Mouse (Mus musculus) cerebellum, postnatal 10 days (tissue): Measurements from ENCODE around the gene Ubald2.
A peak's percentile ranks its signal among the peaks of the same experiment; 100 is the strongest.
"Not testable (repeated sequence)": the region's sequence is repeated elsewhere in the genome, so short reads cannot be mapped to it uniquely, and the experiment has no call there.

ENCODE experiments used
- DNase-seq, 2 experiments: peaks; one replicate each; pipeline ENCODE4 v3.0.0; 2021; ENCODE audit warnings: mixed read lengths in 2 of 2

Ubald2 gene

GRCm38 (mm10) chr11:116416196-116416943, 17.5 kb upstream of the Ubald2 start:
- DNase-seq, result no peak

GRCm38 (mm10) chr11:116417054-116417453, 16.8 kb upstream of the Ubald2 start:
- no peak for DNase-seq

- DNase-seq, result peak; percentile 54 to 60
These were observed 15.6 kb upstream of the Ubald2 start for GRCm38 (mm10) chr11:116418194-116418840.

GRCm38 (mm10) chr11:116418841-116419462, 14.9 kb upstream of the Ubald2 start:
- DNase-seq, result no peak

- DNase-seq, result no peak
These were observed 12.8 kb upstream of the Ubald2 start for GRCm38 (mm10) chr11:116421102-116421501.

- DNase-seq, result no peak
These were observed 11.3 kb upstream of the Ubald2 start for GRCm38 (mm10) chr11:116422562-116422961.

- DNase-seq, result no peak
These were observed 10.7 kb upstream of the Ubald2 start for GRCm38 (mm10) chr11:116423214-116423613.

GRCm38 (mm10) chr11:116423782-116424620, 9.9 kb upstream of the Ubald2 start:
- DNase-seq, result no peak

GRCm38 (mm10) chr11:116424621-116425407, 9.1 kb upstream of the Ubald2 start:
- DNase-seq, result no peak

GRCm38 (mm10) chr11:116426328-116426727, 7.6 kb upstream of the Ubald2 start:
- DNase-seq, result not testable (repeated sequence)

- DNase-seq, result no peak
These were observed 6.9 kb upstream of the Ubald2 start for GRCm38 (mm10) chr11:116426852-116427575.

GRCm38 (mm10) chr11:116428872-116429859, 4.7 kb upstream of the Ubald2 start:
- DNase-seq, result no peak

GRCm38 (mm10) chr11:116429862-116430613, 3.9 kb upstream of the Ubald2 start:
- no peak for DNase-seq

- DNase-seq, result no peak
These were observed 3.0 kb upstream of the Ubald2 start for GRCm38 (mm10) chr11:116430723-116431427.

- DNase-seq, result no peak
These were observed 2.3 kb upstream of the Ubald2 start for GRCm38 (mm10) chr11:116431428-116432077.

- DNase-seq, result no peak
These were observed 1.8 kb upstream of the Ubald2 start for GRCm38 (mm10) chr11:116432127-116432526.

GRCm38 (mm10) chr11:116432593-116433355, 1.1 kb upstream of the Ubald2 start:
- DNase-seq, result no peak
